Mouse (Mus musculus) liver, embryonic 11.5 days (tissue): Measurements from ENCODE around the gene Cyp11a1. TPM values are rescaled to one million over a fixed set of nuclear protein-coding genes. Genes with fewer than 3 reads are reported as not detected.

Experiments used
- ATAC-seq: fragments of 200-750 bp; cut with Nextera tagmentation; replicated peaks from 2 replicates; pipeline ENCODE4 v1.8.0; 2017; ENCODE audit warnings: moderate number of reproducible peaks, mild to moderate bottlenecking, moderate TSS enrichment, moderate library complexity; ENCODE audit not compliant: low FRiP score
- DNase-seq: peaks from one replicate; pipeline ENCODE4 v3.0.0-alpha.2; 2017; ENCODE audit warnings: low spot score
- H3K27ac ChIP-seq: fragments of 300-500 bp; sonication (generic); 2 replicates; pipeline ENCODE4 v1.5.1; 2014; ENCODE audit warnings: mild to moderate bottlenecking, low read depth, low read length, control low read depth
- H3K27me3 ChIP-seq: fragments of 300-500 bp; sonication (generic); replicated peaks from 2 replicates; pipeline ENCODE4 v1.6.1; 2014; ENCODE audit warnings: low read length, mixed read lengths; ENCODE audit not compliant: control insufficient read depth, insufficient read depth
- H3K36me3 ChIP-seq: fragments of 300-500 bp; sonication (generic); 2 replicates; pipeline ENCODE4 v1.6.1; 2014; ENCODE audit warnings: mild to moderate bottlenecking, low read length, moderate library complexity, mixed read lengths; ENCODE audit not compliant: control insufficient read depth, insufficient read depth
- H3K4me1 ChIP-seq: fragments of 300-500 bp; sonication (generic); replicated peaks from 2 replicates; pipeline ENCODE4 v1.6.1; 2014; ENCODE audit warnings: low read length, mixed read lengths; ENCODE audit not compliant: control insufficient read depth, insufficient read depth
- H3K4me2 ChIP-seq: fragments of 300-500 bp; sonication (generic); 2 replicates; pipeline ENCODE4 v1.6.1; 2014; ENCODE audit warnings: mild to moderate bottlenecking, control low read depth, moderate library complexity
- H3K4me3 ChIP-seq: fragments of 300-500 bp; sonication (generic); 2 replicates; pipeline ENCODE4 v1.5.1; 2014; ENCODE audit warnings: low read depth, low read length, control low read depth
- H3K9ac ChIP-seq: fragments of 300-500 bp; sonication (generic); 2 replicates; pipeline ENCODE4 v1.6.1; 2014; ENCODE audit warnings: low read depth, low read length, control low read depth
- H3K9me3 ChIP-seq: fragments of 300-500 bp; sonication (generic); 2 replicates; pipeline ENCODE4 v1.6.1; 2016; ENCODE audit warnings: low read length, inconsistent platforms, mixed read lengths; ENCODE audit not compliant: control insufficient read depth
- WGBS: fragments of 180-500 bp; shearing (Covaris S2); extraction: QIAGEN DNeasy Blood & Tissue Kit; methylation state at CpG from one replicate; pipeline ENCODE4 v1.1.7; 2014; 5-methylcytosine and 5-hydroxymethylcytosine counted together
- polyA plus RNA-seq: library from polyadenylated mRNA; unstranded; fragments of >200 nt; fragmentation: Nextera tagmentation; extraction: Ambion mirVana; gene quantifications from 2 replicates; pipeline ENCODE4 v1.2.1, GENCODE M21; 2014

The Cyp11a1 gene
- polyA plus RNA-seq, 1 experiment from 2014 or later, result not detected

GRCm38 (mm10) chr9:57969736-57970495, 36.3 kb upstream of the Cyp11a1 start:
- no peak overlapping the region for H3K4me3 ChIP-seq
- ATAC-seq (no peak), DNase-seq (no peak)
- no peak overlapping the region for H3K27ac ChIP-seq
- no peak overlapping the region for H3K9ac ChIP-seq
- H3K27me3 ChIP-seq, result no peaks in the 10 kb centered on the region
- peaks cover 7% of the 10 kb centered on the region; the same call in 1 of the 2 replicates for H3K4me1 ChIP-seq
- H3K36me3 ChIP-seq, result no peaks in the 10 kb centered on the region
- no peak overlapping the region for H3K4me2 ChIP-seq
- 74% methylated on average over 11 of the region's 11 CpGs for WGBS
- no peaks in the 10 kb centered on the region for H3K9me3 ChIP-seq

- H3K4me3 ChIP-seq, result no peak overlapping the region
These were observed 34.8 kb upstream of the Cyp11a1 start for GRCm38 (mm10) chr9:57971413-57971812.

GRCm38 (mm10) chr9:57972141-57972591, 34.0 kb upstream of the Cyp11a1 start:
- H3K36me3 ChIP-seq, result no peaks in the 10 kb centered on the region
- WGBS, result 62% methylated on average over 9 of the region's 9 CpGs
- no peaks in the 10 kb centered on the region for H3K27me3 ChIP-seq
- H3K4me3 ChIP-seq, result no peak overlapping the region
- no peak overlapping the region for H3K4me2 ChIP-seq
- H3K4me1 ChIP-seq, result peaks cover 7% of the 10 kb centered on the region; the same call in 1 of the 2 replicates
- ATAC-seq, result no peak
- no peaks in the 10 kb centered on the region for H3K9me3 ChIP-seq
- no peak overlapping the region for H3K9ac ChIP-seq
- H3K27ac ChIP-seq, result no peak overlapping the region
- DNase-seq, result no peak

More at GRCm38 (mm10) chr9:57971413-57971812, 34.8 kb upstream of the Cyp11a1 start:
- Histone ChIP-seq H3K27me3 (no peaks in the 10 kb centered on the region), H3K36me3 (no peaks in the 10 kb centered on the region), H3K4me1 (peaks cover 7% of the 10 kb centered on the region; the same call in 1 of the 2 replicates), H3K27ac (no peak overlapping the region), H3K9me3 (no peaks in the 10 kb centered on the region), H3K4me2 (no peak overlapping the region), H3K9ac (no peak overlapping the region)
- ATAC-seq (no peak), DNase-seq (no peak)
- WGBS, result 87% methylated on average over 5 of the region's 5 CpGs

- Histone ChIP-seq H3K4me3 (no peak overlapping the region), H3K27ac (no peak overlapping the region), H3K4me1 (peaks cover 7% of the 10 kb centered on the region; the same call in 1 of the 2 replicates), H3K9ac (no peak overlapping the region), H3K4me2 (no peak overlapping the region), H3K36me3 (no peaks in the 10 kb centered on the region), H3K9me3 (no peaks in the 10 kb centered on the region), H3K27me3 (no peaks in the 10 kb centered on the region)
- DNase-seq (no peak), ATAC-seq (no peak)
- 56% methylated on average over 9 of the region's 9 CpGs for WGBS
These were observed 33.3 kb upstream of the Cyp11a1 start for GRCm38 (mm10) chr9:57972776-57973439.

- DNase-seq (no peak), ATAC-seq (no peak)
- H3K27ac ChIP-seq, result no peak overlapping the region
- no peak overlapping the region for H3K4me2 ChIP-seq
- WGBS, result 68% methylated on average over 6 of the region's 6 CpGs
- peaks cover 7% of the 10 kb centered on the region; the same call in 1 of the 2 replicates for H3K4me1 ChIP-seq
- no peak overlapping the region for H3K9ac ChIP-seq
- no peak overlapping the region for H3K4me3 ChIP-seq
- H3K9me3 ChIP-seq, result no peaks in the 10 kb centered on the region
- no peaks in the 10 kb centered on the region for H3K27me3 ChIP-seq
- no peaks in the 10 kb centered on the region for H3K36me3 ChIP-seq
These were observed 32.7 kb upstream of the Cyp11a1 start for GRCm38 (mm10) chr9:57973440-57974066.

- Histone ChIP-seq H3K9me3 (no peaks in the 10 kb centered on the region), H3K4me3 (no peak overlapping the region), H3K4me1 (peaks cover 7% of the 10 kb centered on the region; the same call in 1 of the 2 replicates), H3K9ac (no peak overlapping the region), H3K36me3 (no peaks in the 10 kb centered on the region), H3K27ac (no peak overlapping the region), H3K27me3 (no peaks in the 10 kb centered on the region), H3K4me2 (no peak overlapping the region)
- 67% methylated on average over 5 of the region's 5 CpGs for WGBS
- ATAC-seq (no peak), DNase-seq (no peak)
These were observed 32.0 kb upstream of the Cyp11a1 start for GRCm38 (mm10) chr9:57974221-57974620.

GRCm38 (mm10) chr9:57975200-57975821, 30.9 kb upstream of the Cyp11a1 start:
- Histone ChIP-seq H3K27ac (no peak overlapping the region), H3K4me1 (peaks cover 7% of the 10 kb centered on the region; the same call in 1 of the 2 replicates), H3K9me3 (no peaks in the 10 kb centered on the region), H3K4me2 (no peak overlapping the region), H3K36me3 (no peaks in the 10 kb centered on the region), H3K9ac (no peak overlapping the region), H3K27me3 (no peaks in the 10 kb centered on the region), H3K4me3 (no peak overlapping the region)
- DNase-seq (no peak), ATAC-seq (no peak)
- WGBS, result 62% methylated on average over 5 of the region's 5 CpGs

GRCm38 (mm10) chr9:57978025-57978424, 28.2 kb upstream of the Cyp11a1 start:
- H3K36me3 ChIP-seq, result no peaks in the 10 kb centered on the region
- WGBS, result 45% methylated on average over 6 of the region's 6 CpGs
- no peaks in the 10 kb centered on the region for H3K27me3 ChIP-seq
- DNase-seq (no peak), ATAC-seq (no peak)
- no peak overlapping the region for H3K27ac ChIP-seq
- H3K9me3 ChIP-seq, result no peaks in the 10 kb centered on the region
- no peak overlapping the region for H3K4me2 ChIP-seq
- no peak overlapping the region for H3K9ac ChIP-seq
- no peaks in the 10 kb centered on the region for H3K4me1 ChIP-seq
- no peak overlapping the region for H3K4me3 ChIP-seq
